31 mouse cellular contexts compared by ENCODE assay signal in the genomic region with DNA sequence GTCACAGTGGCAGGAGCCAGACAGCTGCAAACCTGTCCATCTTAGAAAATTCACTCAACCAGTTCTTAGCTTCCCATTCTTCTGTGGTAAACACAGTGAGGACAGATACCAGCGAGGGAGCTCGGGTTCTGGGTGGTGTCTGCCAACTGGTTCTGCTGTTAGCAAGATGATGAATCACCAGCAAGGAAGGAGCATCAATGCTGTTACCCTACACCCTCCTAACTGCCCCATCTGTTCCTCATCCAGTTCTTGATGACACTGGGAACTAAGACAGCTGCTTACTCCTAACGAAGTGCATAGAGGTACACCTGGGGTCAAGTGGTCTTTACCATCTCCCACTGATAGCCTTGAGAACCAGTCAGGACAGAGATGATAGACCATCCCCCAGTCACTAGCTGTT. TPM values are rescaled to one million over a fixed set of nuclear protein-coding genes. Genes with fewer than 3 reads are reported as not detected.
DNase-seq lines count a peak whose midpoint lies in the region; ATAC-seq lines count a peak whose summit lies in the region.
"Had no signal": no experiment of that assay in that cellular context is flagged by ENCODE, and none has a peak within 500 bp of the region (broad histone marks: within the 10 kb centered on the region; RNA-seq: fewer than 3 reads in every experiment).

No protein-coding gene starts in this region.

- no peaks in the 10 kb centered on the region for H3K4me1 ChIP-seq in liver, embryonic 11.5 days (replicated peaks; ENCODE audit: control insufficient read depth, insufficient read depth, low read length)
- no peaks in the 10 kb centered on the region for H3K4me1 ChIP-seq in liver, embryonic 12.5 days
- H3K4me1 ChIP-seq: embryonic facial prominence, embryonic 10.5 days; embryonic facial prominence, embryonic 13.5 days; forebrain, embryonic 12.5 days; forebrain, embryonic 15.5 days; heart, embryonic 15.5 days; hindbrain, embryonic 10.5 days; hindbrain, embryonic 13.5 days; intestine, embryonic 15.5 days had no signal

- H3K27ac ChIP-seq in liver, embryonic 11.5 days (ENCODE audit: low read depth, low read length) = 0 out of 2 replicates have a peak overlapping the region, but pooled peaks have one; percentile 5
- no peak overlapping the region for H3K27ac ChIP-seq in liver, embryonic 12.5 days
- H3K27ac ChIP-seq: embryonic facial prominence, embryonic 10.5 days; embryonic facial prominence, embryonic 13.5 days; forebrain, embryonic 12.5 days; forebrain, embryonic 15.5 days; gastrocnemius, adult 2 months; heart, embryonic 15.5 days; hindbrain, embryonic 10.5 days; hindbrain, embryonic 13.5 days; intestine, embryonic 15.5 days had no signal

- H3K36me3 ChIP-seq in liver, embryonic 11.5 days (ENCODE audit: control insufficient read depth, insufficient read depth, low read length) = peaks cover 29% of the 10 kb centered on the region
- H3K36me3 ChIP-seq in liver, embryonic 12.5 days = peaks cover 93% of the 10 kb centered on the region

- H3K4me3 ChIP-seq in liver, embryonic 11.5 days (ENCODE audit: low read depth, low read length) = no peak overlapping the region
- no peak overlapping the region for H3K4me3 ChIP-seq in liver, embryonic 12.5 days
- H3K4me3 ChIP-seq: embryonic facial prominence, embryonic 10.5 days; embryonic facial prominence, embryonic 13.5 days; erythroblast, embryonic 14.5 days; forebrain, embryonic 12.5 days; forebrain, embryonic 15.5 days; gastrocnemius, adult 2 months; heart, embryonic 12.5 days; heart, embryonic 15.5 days; hindbrain, embryonic 10.5 days; hindbrain, embryonic 13.5 days; intestine, embryonic 15.5 days had no signal

- no peak for ATAC-seq in liver, embryonic 11.5 days (replicated peaks; ENCODE audit: low FRiP score)
- ATAC-seq in liver, embryonic 12.5 days = no peak
- ATAC-seq: forebrain, embryonic 15.5 days; hindbrain, embryonic 16.5 days; intestine, embryonic 15.5 days; Patski had no signal

- no peak overlapping the region for H3K9ac ChIP-seq in liver, embryonic 11.5 days (ENCODE audit: low read depth, low read length)
- H3K9ac ChIP-seq in liver, embryonic 12.5 days = no peak overlapping the region
- H3K9ac ChIP-seq: embryonic facial prominence, embryonic 13.5 days; forebrain, embryonic 12.5 days; forebrain, embryonic 15.5 days; heart, embryonic 12.5 days; heart, embryonic 15.5 days; hindbrain, embryonic 13.5 days; intestine, embryonic 15.5 days had no signal

- no peak overlapping the region for H3K4me2 ChIP-seq in liver, embryonic 11.5 days
- no peak overlapping the region for H3K4me2 ChIP-seq in liver, embryonic 12.5 days
- H3K4me2 ChIP-seq: embryonic facial prominence, embryonic 13.5 days; forebrain, embryonic 12.5 days; forebrain, embryonic 15.5 days; heart, embryonic 12.5 days; heart, embryonic 15.5 days; hindbrain, embryonic 13.5 days; intestine, embryonic 15.5 days had no signal

- H3K27me3 ChIP-seq in liver, embryonic 11.5 days (replicated peaks; ENCODE audit: control insufficient read depth, insufficient read depth, low read length) = no peaks in the 10 kb centered on the region
- no peaks in the 10 kb centered on the region for H3K27me3 ChIP-seq in liver, embryonic 12.5 days (replicated peaks)
- H3K27me3 ChIP-seq: embryonic facial prominence, embryonic 13.5 days; forebrain, embryonic 12.5 days; forebrain, embryonic 15.5 days; heart, embryonic 12.5 days; heart, embryonic 15.5 days; hindbrain, embryonic 13.5 days; intestine, embryonic 15.5 days; Patski had no signal

- H3K9me3 ChIP-seq in liver, embryonic 11.5 days (ENCODE audit: control insufficient read depth, low read length) = no peaks in the 10 kb centered on the region
- no peaks in the 10 kb centered on the region for H3K9me3 ChIP-seq in liver, embryonic 12.5 days (replicated peaks)
- H3K9me3 ChIP-seq: embryonic facial prominence, embryonic 10.5 days; embryonic facial prominence, embryonic 13.5 days; forebrain, embryonic 12.5 days; forebrain, embryonic 15.5 days; heart, embryonic 12.5 days; heart, embryonic 15.5 days; hindbrain, embryonic 10.5 days; hindbrain, embryonic 13.5 days; intestine, embryonic 15.5 days had no signal

- 67% methylated on average over 3 of the region's 3 CpGs for WGBS in liver, embryonic 11.5 days
- 68% methylated on average over 3 of the region's 3 CpGs for WGBS in liver, embryonic 12.5 days (ENCODE audit: insufficient replicate concordance)

- peak; percentile 21 to 24 for DNase-seq in frontal cortex, postnatal 36 days (ENCODE audit: low spot score in 2 of 2)
- DNase-seq in frontal cortex, postnatal 10 days (ENCODE audit: low spot score in 2 of 2) = no peak
- no peak for DNase-seq in liver, embryonic 11.5 days (ENCODE audit: low spot score)
- DNase-seq in 3T3-L1 (ENCODE audit: low read depth, low spot score) (peak; percentile 66), NIH3T3 (ENCODE audit: low read depth) (peak; percentile 53)
- no peak for DNase-seq in thymus, postnatal 36 days
- no peak for DNase-seq in testis, postnatal 10 days (ENCODE audit: low spot score)
- DNase-seq: adrenal gland, postnatal 14 days; cerebellum, adult 11-12 months; cerebellum, adult 8-10 months; cerebellum, postnatal 10 days; cerebellum, postnatal 36 days; embryo, embryonic 11 days; gastrocnemius, adult 2 months; gastrocnemius, postnatal 14 days; heart, adult 11 months; heart, postnatal 10 days; heart, postnatal 36 days had no signal

RNA-seq across cellular contexts. Expression of a gene that starts 22.5 kb away (rescaled TPM):
- 63.8 and 64.1 TPM in 2 replicates for polyA plus RNA-seq in liver, embryonic 11.5 days (2014; fragmentation: Nextera tagmentation; extraction: Ambion mirVana)
- polyA plus RNA-seq in liver, embryonic 12.5 days (2016; fragmentation: Nextera tagmentation; extraction: Ambion mirVana) = 38.1 and 40.0 TPM in 2 replicates

RNA-seq across cellular contexts. Expression of a gene that starts 26.2 kb away (rescaled TPM):
- 40.3 and 42.7 TPM in 2 replicates for polyA plus RNA-seq in liver, embryonic 11.5 days (2014; fragmentation: Nextera tagmentation; extraction: Ambion mirVana)
- 27.3 and 30.4 TPM in 2 replicates for polyA plus RNA-seq in liver, embryonic 12.5 days (2016; fragmentation: Nextera tagmentation; extraction: Ambion mirVana)

RNA-seq across cellular contexts. Expression of a gene that starts 45.1 kb away (rescaled TPM):
- polyA plus RNA-seq in liver, embryonic 11.5 days (2014; fragmentation: Nextera tagmentation; extraction: Ambion mirVana) = 93.5 and 101 TPM in 2 replicates
- 60.5 and 70.9 TPM in 2 replicates for polyA plus RNA-seq in liver, embryonic 12.5 days (2016; fragmentation: Nextera tagmentation; extraction: Ambion mirVana)
- polyA plus RNA-seq: erythroblast, embryonic 14.5 days had no signal

RNA-seq across cellular contexts. Expression of a gene that starts 58.0 kb away (rescaled TPM):
- polyA plus RNA-seq in liver, embryonic 11.5 days (2014; fragmentation: Nextera tagmentation; extraction: Ambion mirVana) = 11.2 and 13.3 TPM in 2 replicates
- 9.3 and 9.6 TPM in 2 replicates for polyA plus RNA-seq in liver, embryonic 12.5 days (2016; fragmentation: Nextera tagmentation; extraction: Ambion mirVana)

Comparison
In these comparisons a context has a peak if more than half of its experiments do, and no peak if none do; other contexts are left out.
1. DNase-seq: peak in frontal cortex, postnatal 36 days (2 of 2), 3T3-L1 (single experiment) and NIH3T3 (single experiment); none in frontal cortex, postnatal 10 days (0 of 2), liver, embryonic 11.5 days (single experiment), thymus, postnatal 36 days (0 of 2) and testis, postnatal 10 days (single experiment).